Mouse (Mus musculus) kidney, adult 2 months (tissue): ENCODE measurements at regions not wholly inside any gene's neighbourhood (a gene's known extent, or its start where the extent isn't known, plus 50 kb on each side); places are given as distances from the start of the nearest gene placed in this dataset.

Experiments
- CTCF ChIP-seq: fragments of 200-500 bp; conservative IDR thresholded peaks from 2 replicates; pipeline ENCODE4 v1.5.1; 2011; ENCODE audit warnings: low read depth, mild to moderate bottlenecking, control low read depth, low read length, moderate library complexity, mixed read lengths; ENCODE audit not compliant: insufficient read depth, insufficient read length
- POLR2A ChIP-seq: fragments of 200-500 bp; IDR thresholded peaks from one replicate; pipeline ENCODE4 v1.6.1; 2011; ENCODE audit warnings: low read depth, low read length, control low read depth

DNA sequence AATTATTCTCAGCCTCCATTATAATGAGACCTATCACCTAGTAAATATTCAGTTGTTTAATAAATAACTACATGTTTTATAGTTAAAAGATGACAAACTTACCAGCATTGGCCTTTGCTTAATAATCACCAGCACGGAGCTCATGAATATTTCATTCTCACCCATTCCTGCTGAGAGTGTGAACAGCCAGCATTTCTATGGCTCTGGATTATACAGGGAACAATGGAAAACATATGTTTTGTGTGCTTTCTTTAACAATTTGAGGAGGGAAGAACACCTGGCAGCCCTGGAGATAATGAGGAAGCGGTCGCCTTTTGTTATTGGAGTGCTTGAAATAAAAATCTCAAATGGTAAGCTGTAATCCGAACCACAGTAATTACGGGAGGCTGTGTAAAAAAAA, 528.4 kb downstream of the Cbln4 start:
- TF ChIP-seq CTCF (no peak), POLR2A (no peak)
